Mouse (Mus musculus) intestine, postnatal 0 days (tissue): ENCODE measurements around the gene Pmp22. TPM values are rescaled to one million over a fixed set of nuclear protein-coding genes. Genes with fewer than 3 reads are reported as not detected.

Experiments
- ATAC-seq: fragments of 200-750 bp; cut with Nextera tagmentation; 2 replicates; pipeline ENCODE4 v1.8.0; 2017; ENCODE audit warnings: mild to moderate bottlenecking, moderate TSS enrichment, moderate library complexity
- H3K27ac ChIP-seq: fragments of 300-500 bp; sonication (generic); 2 replicates; pipeline ENCODE4 v1.5.1; 2014; ENCODE audit warnings: mild to moderate bottlenecking, low read depth, low read length, moderate library complexity
- H3K27me3 ChIP-seq: fragments of 300-500 bp; sonication (generic); replicated peaks from 2 replicates; pipeline ENCODE4 v1.6.1; 2014; ENCODE audit warnings: low read length, mixed read lengths; ENCODE audit not compliant: control insufficient read depth, insufficient read depth
- H3K36me3 ChIP-seq: fragments of 300-500 bp; sonication (generic); 2 replicates; pipeline ENCODE4 v1.6.1; 2014; ENCODE audit warnings: mild to moderate bottlenecking, moderate library complexity; ENCODE audit not compliant: control insufficient read depth, insufficient read depth
- H3K4me1 ChIP-seq: fragments of 300-500 bp; sonication (generic); replicated peaks from 2 replicates; pipeline ENCODE4 v1.6.1; 2014; ENCODE audit warnings: antibody characterized with exemption, low read length, mixed read lengths; ENCODE audit not compliant: control insufficient read depth, insufficient read depth
- H3K4me2 ChIP-seq: fragments of 300-500 bp; sonication (generic); replicated peaks from 2 replicates; pipeline ENCODE4 v1.6.1; 2014; ENCODE audit warnings: low read depth, mild to moderate bottlenecking, moderate library complexity
- H3K4me3 ChIP-seq: fragments of 300-500 bp; sonication (generic); 2 replicates; pipeline ENCODE4 v1.5.1; 2014; ENCODE audit warnings: low read depth, low read length
- H3K9ac ChIP-seq: fragments of 300-500 bp; sonication (generic); 2 replicates; pipeline ENCODE4 v1.6.1; 2014; ENCODE audit warnings: mild to moderate bottlenecking, low read depth, low read length
- H3K9me3 ChIP-seq: fragments of 300-500 bp; sonication (generic); 2 replicates; pipeline ENCODE4 v1.6.1; 2016; ENCODE audit warnings: mixed run types; ENCODE audit not compliant: control insufficient read depth
- CTCF ChIP-seq: sonication (generic); IDR thresholded peaks from 2 replicates; pipeline ENCODE4 v1.5.1; 2016; ENCODE audit warnings: low read depth, mild to moderate bottlenecking, control low read depth, antibody characterized with exemption, moderate library complexity
- WGBS: fragments of 180-500 bp; shearing (Covaris S2); extraction: QIAGEN DNeasy Blood & Tissue Kit; methylation state at CpG from one replicate; pipeline ENCODE4 v1.1.7; 2014; 5-methylcytosine and 5-hydroxymethylcytosine counted together
- polyA plus RNA-seq: library from polyadenylated mRNA; unstranded; fragments of >200 nt; fragmentation: Nextera tagmentation; extraction: Ambion mirVana; gene quantifications from 2 replicates; pipeline ENCODE4 v1.2.1, GENCODE M21; 2015

The Pmp22 gene
- polyA plus RNA-seq, 1 experiment from 2014 or later, result 54.0 TPM

DNA sequence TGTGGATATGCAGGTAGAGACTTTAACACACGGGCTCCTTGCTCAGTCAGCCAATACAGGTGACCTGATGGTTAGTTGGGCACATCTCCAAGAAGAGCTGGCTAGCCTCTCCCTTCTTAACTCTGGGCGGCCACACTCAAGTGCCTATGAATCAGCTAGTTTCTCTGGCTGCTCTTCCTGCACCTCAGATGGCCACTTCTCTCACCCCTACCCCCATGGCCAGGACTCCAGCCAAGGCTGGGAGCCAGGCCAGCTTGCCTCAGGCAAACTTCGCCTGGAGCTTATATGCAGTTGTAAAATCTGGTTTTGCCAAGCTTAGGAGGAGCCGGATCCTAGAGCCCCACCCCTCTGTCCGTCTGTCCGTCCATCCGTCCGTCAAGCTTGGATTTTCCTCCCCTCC lies 1.7 kb downstream of the Pmp22 start:
- H3K36me3 ChIP-seq, result no peaks in the 10 kb centered on the region
- peak overlapping the region; percentile 52 for H3K4me3 ChIP-seq
- peaks cover 11% of the 10 kb centered on the region; the same call in 1 of the 2 replicates for H3K4me1 ChIP-seq
- peaks cover 45% of the 10 kb centered on the region for H3K27me3 ChIP-seq
- ATAC-seq, result no peak
- H3K27ac ChIP-seq, result no peak overlapping the region
- H3K9ac ChIP-seq, result no peak overlapping the region
- H3K4me2 ChIP-seq, result peak overlapping the region; percentile 75
- WGBS, result 30% methylated on average over 8 of the region's 8 CpGs
- H3K9me3 ChIP-seq, result no peaks in the 10 kb centered on the region
- TF ChIP-seq CTCF, result no peak

DNA sequence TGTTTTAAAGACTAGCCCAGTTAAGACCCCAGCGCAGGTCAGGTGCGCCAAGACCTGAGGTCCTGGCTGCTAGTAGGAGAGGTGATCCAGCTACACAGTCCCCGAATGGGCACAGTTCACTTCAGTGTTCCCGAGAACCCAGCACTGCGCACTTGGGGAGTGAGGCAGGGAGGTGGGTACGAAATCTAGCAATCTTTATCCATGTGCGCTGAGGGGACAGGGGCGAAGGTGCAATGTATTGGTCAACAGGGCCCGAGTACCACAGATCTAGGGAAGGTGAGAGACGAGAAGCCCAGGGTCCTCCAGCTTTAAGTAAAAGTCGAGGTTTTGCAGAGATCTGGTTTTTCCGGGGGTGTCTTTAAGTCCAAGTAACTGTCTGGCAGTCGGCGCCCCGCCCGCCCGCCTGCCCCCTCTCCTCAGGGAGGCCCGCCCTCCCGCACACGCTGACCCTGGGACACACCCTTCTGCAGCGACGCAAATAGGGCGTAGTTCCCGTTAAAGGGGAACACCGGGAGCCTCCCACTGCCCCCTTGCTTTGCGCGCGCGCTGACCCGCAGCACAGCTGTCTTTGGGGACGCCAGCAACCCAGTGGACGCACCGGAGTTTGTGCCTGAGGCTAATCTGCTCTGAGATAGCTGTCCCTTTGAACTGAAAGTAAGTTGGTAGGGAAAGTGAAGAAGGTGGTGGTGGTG lies 2.4 kb downstream of the Pmp22 start:
- no peaks in the 10 kb centered on the region for H3K9me3 ChIP-seq
- H3K27ac ChIP-seq, result peak overlapping the region; percentile 43
- H3K27me3 ChIP-seq, result peaks cover 45% of the 10 kb centered on the region
- H3K4me1 ChIP-seq, result peaks cover 11% of the 10 kb centered on the region; the same call in 1 of the 2 replicates
- H3K4me3 ChIP-seq, result peak overlapping the region; percentile 52
- ATAC-seq, result no peak
- H3K9ac ChIP-seq, result peak overlapping the region; percentile 45; the same call in 1 of the 2 replicates
- H3K36me3 ChIP-seq, result 0 out of 2 replicates have a peak, but pooled peaks cover 2% of the 10 kb centered on the region
- peak overlapping the region; percentile 75 for H3K4me2 ChIP-seq
- TF ChIP-seq CTCF, result 0 out of 2 replicates have a peak, but pooled peaks have one; percentile 21
- WGBS, result 4% methylated on average over 33 of the region's 33 CpGs

DNA sequence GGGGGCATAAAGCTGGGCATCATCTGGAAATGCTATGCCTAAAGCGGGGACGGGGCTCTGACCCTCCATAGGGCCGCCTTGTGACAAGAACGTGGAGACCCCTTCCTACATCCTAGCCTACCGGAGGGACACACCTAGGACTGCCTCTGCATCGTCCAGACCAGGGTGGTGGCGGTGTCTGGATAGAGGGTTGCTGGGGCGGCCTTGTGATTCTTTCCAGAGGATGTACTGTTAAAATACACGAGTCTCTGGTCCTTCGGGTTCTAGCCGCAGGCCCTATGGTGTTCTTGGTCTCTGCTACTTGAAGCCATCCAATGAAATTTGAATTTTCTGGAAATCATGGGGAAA lies 2.9 kb downstream of the Pmp22 start:
- no peak for ATAC-seq
- H3K9ac ChIP-seq, result peak overlapping the region; percentile 45; the same call in 1 of the 2 replicates
- no peak for TF ChIP-seq CTCF
- H3K4me3 ChIP-seq, result peak overlapping the region; percentile 52
- peaks cover 11% of the 10 kb centered on the region; the same call in 1 of the 2 replicates for H3K4me1 ChIP-seq
- peak overlapping the region; percentile 75 for H3K4me2 ChIP-seq
- H3K27ac ChIP-seq, result no peak overlapping the region
- WGBS, result 9% methylated on average over 11 of the region's 11 CpGs
- peaks cover 45% of the 10 kb centered on the region for H3K27me3 ChIP-seq
- 0 out of 2 replicates have a peak, but pooled peaks cover 3% of the 10 kb centered on the region for H3K36me3 ChIP-seq
- H3K9me3 ChIP-seq, result no peaks in the 10 kb centered on the region

DNA sequence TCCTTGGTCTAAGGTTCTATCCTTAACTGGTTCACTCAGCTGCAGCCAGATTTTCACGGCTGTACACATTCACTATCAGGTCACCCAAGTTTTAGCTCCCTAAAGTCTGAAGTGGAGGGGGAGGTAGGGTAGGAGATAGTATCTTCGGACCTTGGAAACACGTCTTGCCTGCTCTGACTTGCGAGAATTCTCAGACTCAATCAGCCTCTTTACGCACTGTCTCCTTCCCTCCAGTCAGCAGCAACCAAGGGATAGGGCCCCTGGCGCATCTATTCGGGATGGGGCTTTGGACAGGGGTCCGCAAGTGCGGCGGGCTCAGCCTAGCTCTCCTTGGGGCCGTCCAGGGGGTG lies 3.3 kb downstream of the Pmp22 start:
- peak overlapping the region; percentile 54; the same call in 1 of the 2 replicates for H3K9ac ChIP-seq
- TF ChIP-seq CTCF, result no peak
- no peaks in the 10 kb centered on the region for H3K9me3 ChIP-seq
- H3K4me1 ChIP-seq, result peaks cover 11% of the 10 kb centered on the region; the same call in 1 of the 2 replicates
- H3K27me3 ChIP-seq, result peaks cover 45% of the 10 kb centered on the region
- 2% methylated on average over 11 of the region's 11 CpGs for WGBS
- H3K27ac ChIP-seq, result peak overlapping the region; percentile 71
- H3K36me3 ChIP-seq, result 0 out of 2 replicates have a peak, but pooled peaks cover 3% of the 10 kb centered on the region
- H3K4me2 ChIP-seq, result peak overlapping the region; percentile 75
- peak overlapping the region; percentile 52 for H3K4me3 ChIP-seq
- ATAC-seq, result no peak

DNA sequence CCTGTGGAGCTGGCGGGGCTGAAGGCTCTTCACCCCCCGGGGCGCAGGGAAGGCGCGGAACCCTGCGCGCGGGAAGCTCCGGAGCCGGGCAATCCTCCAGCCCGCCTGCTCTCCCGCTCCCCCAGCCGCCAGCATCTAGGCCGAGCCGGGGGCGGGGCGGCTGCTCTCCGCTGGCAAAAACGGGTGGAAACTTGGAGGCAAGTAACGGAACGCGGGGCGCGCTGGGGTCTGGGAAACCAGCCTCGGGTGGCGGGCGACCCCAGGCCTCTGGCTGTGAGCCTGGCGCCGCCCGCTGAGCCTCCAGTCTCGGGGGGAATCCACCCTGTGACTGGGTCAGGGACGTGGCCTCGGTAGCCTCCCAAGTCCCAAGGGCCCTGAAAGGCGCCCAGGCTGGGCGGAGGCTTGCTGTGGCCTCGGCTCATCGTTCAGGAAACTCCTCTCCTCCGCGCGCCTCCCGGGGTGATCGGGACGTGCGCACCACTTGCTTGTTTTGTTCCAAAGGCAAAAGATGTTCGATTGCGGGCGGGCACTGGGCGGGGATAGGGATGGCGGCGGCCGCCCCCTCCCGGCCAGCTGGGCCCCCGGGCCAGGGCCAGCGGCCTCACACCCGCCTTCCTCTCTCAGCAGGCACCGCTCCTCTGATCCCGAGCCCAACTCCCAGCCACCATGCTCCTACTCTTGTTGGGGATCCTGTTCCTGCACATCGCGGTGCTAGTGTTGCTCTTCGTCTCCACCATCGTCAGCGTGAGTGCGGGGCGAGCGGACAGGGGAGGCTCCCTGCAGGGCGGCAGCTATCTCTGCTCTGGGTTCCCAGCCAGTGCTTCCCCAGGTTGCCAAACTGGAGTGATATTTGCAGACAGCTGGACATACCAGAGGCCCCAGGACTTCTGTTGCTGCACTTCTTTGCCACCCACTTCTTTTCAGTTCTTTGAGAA lies 4.0 kb downstream of the Pmp22 start:
- Histone ChIP-seq H3K36me3 (0 out of 2 replicates have a peak, but pooled peaks cover 3% of the 10 kb centered on the region), H3K4me3 (peak overlapping the region; percentile 52), H3K27me3 (peaks cover 45% of the 10 kb centered on the region), H3K27ac (peak overlapping the region; percentile 71), H3K4me1 (peaks cover 11% of the 10 kb centered on the region; the same call in 1 of the 2 replicates), H3K9me3 (no peaks in the 10 kb centered on the region), H3K9ac (peak overlapping the region; percentile 54; the same call in 1 of the 2 replicates), H3K4me2 (peak overlapping the region; percentile 75)
- peak; percentile 50 for TF ChIP-seq CTCF
- WGBS, result under 1% methylated on average over 63 of the region's 66 CpGs
- ATAC-seq, result 0 out of 2 replicates have a peak, but pooled peaks have one; percentile 20

DNA sequence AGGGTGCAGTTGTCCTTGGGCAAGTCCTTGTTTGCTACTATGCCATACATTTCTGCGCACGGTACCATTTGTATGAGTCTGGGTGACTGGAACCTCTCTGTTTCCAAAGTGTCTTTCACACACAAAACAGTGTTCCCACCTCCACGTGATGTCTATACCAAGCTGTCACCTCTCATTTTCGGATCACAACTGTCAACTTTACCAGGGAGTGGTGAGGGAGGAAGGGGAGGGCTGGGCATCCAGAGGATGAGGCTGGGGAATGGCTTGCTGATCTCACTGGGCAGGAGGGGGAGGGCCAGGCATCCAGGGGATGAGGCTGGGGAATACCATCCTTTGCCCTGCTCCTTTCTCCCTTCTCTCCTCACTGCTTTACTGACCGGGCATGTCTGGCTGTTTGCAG lies 5.2 kb downstream of the Pmp22 start:
- Histone ChIP-seq H3K4me1 (peaks cover 11% of the 10 kb centered on the region; the same call in 1 of the 2 replicates), H3K27ac (no peak overlapping the region), H3K9me3 (no peaks in the 10 kb centered on the region), H3K4me2 (no peak overlapping the region), H3K9ac (no peak overlapping the region), H3K36me3 (0 out of 2 replicates have a peak, but pooled peaks cover 3% of the 10 kb centered on the region), H3K27me3 (peaks cover 45% of the 10 kb centered on the region), H3K4me3 (no peak overlapping the region)
- ATAC-seq, result no peak
- WGBS, result 84% methylated on average over 5 of the region's 5 CpGs
- TF ChIP-seq CTCF, result no peak
